Mouse (Mus musculus) cerebellum, adult 11 months (tissue): ENCODE results near the gene Tut4.
A peak's percentile ranks its signal among the peaks of the same experiment; 100 is the strongest.

Experiments used
- DNase-seq: peaks from one replicate; pipeline ENCODE4 v3.0.0; 2022

Gene Tut4

GRCm38 (mm10) chr4:108539701-108540100 is 80.5 kb downstream of the Tut4 start:
- DNase-seq: no peak

GRCm38 (mm10) chr4:108565026-108565425 is 105.8 kb downstream of the Tut4 start:
- DNase-seq: no peak

DNA sequence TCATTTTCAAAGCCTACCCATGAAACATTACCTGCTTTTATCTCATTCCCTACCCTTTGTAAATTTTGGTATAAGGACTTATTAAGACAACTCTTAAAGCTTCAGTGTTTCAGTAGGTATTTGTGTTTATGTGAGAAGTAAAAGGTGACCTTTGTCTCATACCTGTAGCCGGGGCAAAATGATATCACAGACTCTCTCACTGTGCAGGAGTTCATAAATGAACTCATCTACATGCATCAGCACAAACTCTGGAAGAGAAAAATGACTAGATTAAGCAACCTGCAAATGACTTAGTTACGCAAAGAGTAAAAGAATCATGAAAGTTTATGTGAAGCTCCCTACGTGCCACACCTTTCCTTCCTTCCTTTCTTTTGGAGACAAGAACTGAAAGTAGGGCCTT is 113.4 kb downstream of the Tut4 start:
- no peak for DNase-seq

DNA sequence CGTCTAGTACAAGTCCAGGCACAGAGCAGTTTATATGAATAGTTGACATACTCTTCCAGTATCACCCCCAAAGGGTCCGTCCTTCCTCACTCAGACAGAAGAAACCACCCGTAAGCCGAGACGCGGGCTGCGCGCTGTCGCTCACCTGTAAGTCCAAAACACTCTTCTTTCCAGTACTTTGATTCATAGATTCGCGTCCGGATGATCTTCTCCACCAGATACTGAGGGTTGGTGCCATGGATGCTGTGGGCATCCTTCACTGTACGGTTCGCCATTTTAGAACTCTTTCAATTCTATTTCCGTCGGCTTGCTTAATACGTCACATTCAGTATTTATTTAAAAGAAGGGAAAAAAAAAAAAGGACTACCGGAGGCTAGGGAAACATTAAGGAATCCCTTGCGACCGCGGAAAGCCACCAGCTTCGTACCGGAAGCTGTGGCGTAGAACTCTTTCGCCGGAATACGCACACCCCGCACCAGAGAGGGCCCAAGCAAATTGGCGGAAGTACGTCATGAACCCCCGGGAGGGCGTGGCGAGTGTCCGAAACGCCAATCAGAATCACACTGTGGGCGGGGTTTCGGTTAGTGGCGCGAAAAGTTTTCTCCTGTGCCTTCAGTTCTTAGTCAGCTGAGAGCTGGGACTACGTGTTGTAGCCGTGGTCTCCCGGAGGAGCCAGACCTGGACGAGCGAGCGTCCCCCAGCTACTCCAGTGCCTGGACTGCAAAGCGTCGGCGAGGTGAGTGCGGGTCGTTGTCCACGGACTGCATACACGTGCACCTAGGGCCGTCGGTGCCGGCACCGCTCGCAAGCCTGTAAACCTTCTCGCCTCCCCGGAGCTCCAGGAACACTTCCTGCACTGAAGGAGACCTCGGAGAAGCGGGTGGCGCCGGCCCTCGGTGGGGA is 119.9 kb downstream of the Tut4 start, which contains the start of the genes Prpf38a and Orc1:
Gene Prpf38a, minus strand, starts transcription at position 497 of the 903 bp plus-strand sequence.
Gene Orc1, plus strand, starts transcription at position 584 of the 903 bp plus-strand sequence.
- DNase-seq: peak; percentile 94

DNA sequence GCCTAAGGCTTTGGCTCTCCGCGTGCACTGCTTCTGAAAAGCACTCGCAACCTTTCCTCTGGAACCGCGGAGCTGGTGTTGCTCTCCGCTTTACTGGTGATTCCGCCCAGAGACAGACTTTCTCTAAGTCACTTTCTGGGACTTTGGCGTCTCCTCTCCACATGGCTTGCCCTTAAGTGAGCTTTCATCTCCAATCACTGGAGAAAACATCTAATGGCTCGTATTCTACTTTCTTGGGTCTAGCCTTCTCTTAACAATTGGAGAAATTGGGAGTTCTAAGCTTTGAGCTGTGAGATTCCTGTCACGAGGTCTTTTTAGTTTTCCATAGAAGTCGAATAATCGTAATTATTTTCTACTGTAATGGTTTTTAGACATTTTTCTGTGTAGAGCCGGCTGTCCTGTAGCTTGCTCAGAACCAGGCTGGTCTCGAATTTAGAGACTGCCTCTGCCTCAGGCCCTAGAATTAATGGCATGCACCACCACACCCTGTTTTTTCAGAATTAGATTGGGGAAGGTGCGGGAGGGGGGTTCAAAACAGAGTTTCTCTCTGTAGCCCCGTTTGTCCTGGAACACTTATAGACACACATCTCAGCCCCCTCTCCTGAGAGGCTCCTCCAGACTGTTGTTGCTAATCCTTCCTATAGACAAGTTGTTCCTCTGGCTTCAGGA is 120.7 kb downstream of the Tut4 start:
- DNase-seq: peak; percentile 8

- no peak for DNase-seq
Measured at GRCm38 (mm10) chr4:108593376-108593775, 134.2 kb downstream of the Tut4 start.

GRCm38 (mm10) chr4:108595785-108596184 is 136.6 kb downstream of the Tut4 start:
- no peak for DNase-seq

GRCm38 (mm10) chr4:108598306-108598705 is 139.1 kb downstream of the Tut4 start:
- DNase-seq: no peak

DNA sequence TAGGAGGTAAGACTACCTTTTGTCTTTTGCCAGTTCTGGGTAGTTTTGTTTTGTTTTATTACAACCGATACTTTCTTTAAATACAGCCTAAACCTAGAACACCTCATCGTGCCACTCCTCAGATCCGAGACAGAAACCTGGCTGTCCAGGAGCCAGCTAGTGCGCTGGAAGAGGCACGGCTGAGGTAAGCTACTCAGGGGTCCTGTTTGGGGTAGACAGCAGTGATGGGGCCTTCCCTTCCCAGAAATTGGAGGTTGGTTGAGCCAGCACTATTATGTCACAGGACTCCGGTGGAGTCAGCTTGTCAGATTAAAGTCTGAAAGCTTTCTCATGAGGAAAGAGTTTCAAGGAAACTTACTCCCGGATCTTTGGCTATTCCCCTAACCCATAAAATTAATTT is 142.6 kb downstream of the Tut4 start:
- no peak for DNase-seq

DNA sequence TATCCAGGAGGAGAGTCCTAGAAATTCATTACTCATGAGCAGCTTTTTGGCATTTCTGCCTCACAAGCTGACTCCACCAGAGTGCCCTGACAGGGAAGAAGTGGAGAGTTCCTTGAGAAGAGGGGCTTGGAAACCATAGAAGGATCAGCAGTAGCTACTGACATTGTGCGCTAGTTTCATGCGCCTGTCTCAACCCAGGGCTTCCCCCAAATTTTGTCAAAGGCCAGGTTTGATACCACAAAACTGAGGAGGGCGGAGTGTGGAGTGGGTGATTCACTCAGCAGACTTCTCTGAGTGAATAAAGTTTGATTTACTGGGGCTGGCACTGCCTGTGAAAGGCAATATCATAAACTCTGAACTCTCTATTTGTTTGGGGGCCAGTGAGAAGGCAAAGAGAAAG is 149.4 kb downstream of the Tut4 start:
- DNase-seq: no peak
